Mouse (Mus musculus): Measurements from ENCODE around the gene Aox4. TPM values are rescaled to one million over a fixed set of nuclear protein-coding genes. Genes with fewer than 3 reads are reported as not detected.

Aox4 gene
- polyA plus RNA-seq, 1 experiment from 2014 or later: 0.08 TPM

Other genes starting within 250 kb of the Aox4 start
- 14.2 and 16.2 TPM in 2 replicates for gene Sgo2a, start 214.4 kb upstream of the Aox4 start, polyA plus RNA-seq (2015; fragmentation: Nextera tagmentation; extraction: Ambion mirVana)
- 9.8 and 11.7 TPM in 2 replicates for gene Kctd18, start 191.4 kb upstream of the Aox4 start, polyA plus RNA-seq (2015; fragmentation: Nextera tagmentation; extraction: Ambion mirVana)
- 0.67 and 0.98 TPM in 2 replicates for gene Aox1, start 180.5 kb upstream of the Aox4 start, polyA plus RNA-seq (2015; fragmentation: Nextera tagmentation; extraction: Ambion mirVana)
- 0.43 and 1.1 TPM in 2 replicates for gene Aox3, start 97.3 kb upstream of the Aox4 start, polyA plus RNA-seq (2015; fragmentation: Nextera tagmentation; extraction: Ambion mirVana)
- gene Aox2, start 67.9 kb downstream of the Aox4 start, polyA plus RNA-seq (2015; fragmentation: Nextera tagmentation; extraction: Ambion mirVana): not detected in 2 replicates
- 178 and 181 TPM in 2 replicates for gene Bzw1, start 182.5 kb downstream of the Aox4 start, polyA plus RNA-seq (2015; fragmentation: Nextera tagmentation; extraction: Ambion mirVana)
- gene Clk1, start 213.7 kb downstream of the Aox4 start, polyA plus RNA-seq (2015; fragmentation: Nextera tagmentation; extraction: Ambion mirVana): 125 and 126 TPM in 2 replicates
- 21.2 and 25.0 TPM in 2 replicates for gene Nif3l1, start 234.8 kb downstream of the Aox4 start, polyA plus RNA-seq (2015; fragmentation: Nextera tagmentation; extraction: Ambion mirVana)
- 28.7 and 34.7 TPM in 2 replicates for gene Ppil3, start 235.1 kb downstream of the Aox4 start, polyA plus RNA-seq (2015; fragmentation: Nextera tagmentation; extraction: Ambion mirVana)